Comparison of ENCODE assay signal across 8 mouse cellular contexts in the genomic region with DNA sequence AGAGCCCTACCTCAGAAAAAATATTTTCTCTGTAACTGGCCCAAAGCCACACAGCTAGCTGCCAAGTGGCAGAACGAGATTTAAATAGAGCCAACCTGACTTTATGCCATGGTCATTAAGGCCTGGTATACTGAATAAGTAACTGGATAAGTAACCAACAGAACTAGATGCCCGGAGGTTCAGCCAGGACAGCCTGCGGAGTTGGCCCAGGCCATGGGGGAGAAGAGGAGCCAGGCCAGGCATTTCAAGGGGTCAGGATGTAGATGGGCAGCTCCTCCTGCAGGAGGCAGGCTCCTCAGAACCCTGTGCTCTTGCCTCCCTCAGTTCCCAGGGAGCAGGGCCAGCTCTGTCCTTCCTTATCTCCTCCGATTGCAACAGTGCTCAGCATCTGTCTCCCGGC. TPM values are rescaled to one million over a fixed set of nuclear protein-coding genes. Genes with fewer than 3 reads are reported as not detected.
DNase-seq lines count a peak whose midpoint lies in the region; ATAC-seq and TF ChIP-seq lines count a peak whose summit lies in the region.
"Had no signal": no experiment of that assay in that cellular context is flagged by ENCODE, and none has a peak within 500 bp of the region (broad histone marks: within the 10 kb centered on the region; RNA-seq: fewer than 3 reads in every experiment).

No protein-coding gene starts in this region.

- intact Hi-C loops in gastrocnemius, postnatal 36 days (cut with DNase I), result no loop called here

- no peak for TF ChIP-seq EP300 in lung, postnatal 0 days (IDR thresholded peaks at IDR 0.05)

- H3K27ac ChIP-seq in heart, embryonic 10.5 days, result no peak overlapping the region
- no peak overlapping the region for H3K27ac ChIP-seq in lung, postnatal 0 days (ENCODE audit: low read length)

- no peak overlapping the region for H3K4me2 ChIP-seq in lung, postnatal 0 days (replicated peaks; ENCODE audit: low read depth, low read length)

- DNase-seq in heart, adult 11 months, result peak; percentile 90
- DNase-seq in heart, embryonic 10.5 days (ENCODE audit: low spot score), result no peak
- no peak for DNase-seq in lung, postnatal 0 days (ENCODE audit: low spot score)
- DNase-seq in lung, postnatal 10 days, result no peak
- peak; percentile 26 to 33 for DNase-seq in gastrocnemius, postnatal 36 days
- peak; percentile 68 for DNase-seq in testis, postnatal 10 days (ENCODE audit: low spot score)
- no peak for DNase-seq in natural killer cell, adult 2 months (ENCODE audit: low spot score in 2 of 2)

- 49% methylated on average over 5 of the region's 5 CpGs for WGBS in heart, embryonic 10.5 days
- WGBS in lung, postnatal 0 days, result 59% methylated on average over 5 of the region's 5 CpGs

- no peak for ATAC-seq in lung, postnatal 0 days

- peaks cover 17% of the 10 kb centered on the region for H3K4me1 ChIP-seq in heart, embryonic 10.5 days
- no peaks in the 10 kb centered on the region for H3K4me1 ChIP-seq in lung, postnatal 0 days (ENCODE audit: insufficient read depth, low read depth, low read length)

- no peaks in the 10 kb centered on the region for H3K36me3 ChIP-seq in heart, embryonic 10.5 days
- H3K36me3 ChIP-seq in lung, postnatal 0 days (ENCODE audit: insufficient read depth, low read length), result no peaks in the 10 kb centered on the region

- TF ChIP-seq CTCF in lung, postnatal 0 days (IDR thresholded peaks at IDR 0.05), result peak; percentile 30

- H3K4me3 ChIP-seq in heart, embryonic 10.5 days, result no peak overlapping the region
- H3K4me3 ChIP-seq in lung, postnatal 0 days (ENCODE audit: low read depth, low read length), result no peak overlapping the region

- H3K9me3 ChIP-seq in heart, embryonic 10.5 days, result no peaks in the 10 kb centered on the region
- H3K9me3 ChIP-seq in lung, postnatal 0 days (ENCODE audit: low read length), result no peaks in the 10 kb centered on the region

- no peak overlapping the region for H3K9ac ChIP-seq in lung, postnatal 0 days (replicated peaks; ENCODE audit: low read depth)

- peaks cover 26% of the 10 kb centered on the region for H3K27me3 ChIP-seq in heart, embryonic 10.5 days (ENCODE audit: insufficient read depth, poor library complexity, severe bottlenecking)
- no peaks in the 10 kb centered on the region for H3K27me3 ChIP-seq in lung, postnatal 0 days (replicated peaks; ENCODE audit: insufficient read depth, low read length)

RNA-seq across cellular contexts. Expression of gene Klhl36, which starts 6.4 kb away (rescaled TPM):
- 9.6 and 10.1 TPM in 2 replicates for polyA plus RNA-seq in heart, embryonic 10.5 days (2016; fragmentation: Nextera tagmentation; extraction: Ambion mirVana)
- polyA plus RNA-seq in lung, postnatal 0 days (2015; fragmentation: Nextera tagmentation; extraction: Ambion mirVana), result 11.4 and 11.6 TPM in 2 replicates
- total RNA-seq in gastrocnemius, postnatal 36 days (2021), result 1 to 10 TPM; 1.0 to 1.4 TPM

RNA-seq across cellular contexts. Expression of gene Cotl1, which starts 15.3 kb away (rescaled TPM):
- polyA plus RNA-seq in heart, embryonic 10.5 days (2016; fragmentation: Nextera tagmentation; extraction: Ambion mirVana), result 55.7 and 62.0 TPM in 2 replicates
- polyA plus RNA-seq in lung, postnatal 0 days (2015; fragmentation: Nextera tagmentation; extraction: Ambion mirVana), result 54.3 and 54.6 TPM in 2 replicates
- 1 to 10 TPM; 4.8 to 6.6 TPM for total RNA-seq in gastrocnemius, postnatal 36 days (2021)

RNA-seq across cellular contexts. Expression of gene Usp10, which starts 54.5 kb away (rescaled TPM):
- 155 and 187 TPM in 2 replicates for polyA plus RNA-seq in heart, embryonic 10.5 days (2016; fragmentation: Nextera tagmentation; extraction: Ambion mirVana)
- polyA plus RNA-seq in lung, postnatal 0 days (2015; fragmentation: Nextera tagmentation; extraction: Ambion mirVana), result 38.1 and 40.3 TPM in 2 replicates
- 10 to 100 TPM; 51.0 to 57.1 TPM for total RNA-seq in gastrocnemius, postnatal 36 days (2021)

RNA-seq across cellular contexts. Expression of gene Gm20388, which starts 55.0 kb away (rescaled TPM):
- 1.4 and 4.5 TPM in 2 replicates for polyA plus RNA-seq in heart, embryonic 10.5 days (2016; fragmentation: Nextera tagmentation; extraction: Ambion mirVana)
- polyA plus RNA-seq in lung, postnatal 0 days (2015; fragmentation: Nextera tagmentation; extraction: Ambion mirVana), result not detected in 2 replicates
- 1 to 10 TPM; 6.8 to 7.8 TPM for total RNA-seq in gastrocnemius, postnatal 36 days (2021)
- polyA plus RNA-seq: limb, embryonic 11.5 days had no signal

Comparison
In these comparisons a context has a peak if more than half of its experiments do, and no peak if none do; other contexts are left out.
1. DNase-seq: peak in heart, adult 11 months (single experiment), gastrocnemius, postnatal 36 days (2 of 2) and testis, postnatal 10 days (single experiment); none in heart, embryonic 10.5 days (single experiment), lung, postnatal 0 days (single experiment), lung, postnatal 10 days (single experiment) and natural killer cell, adult 2 months (0 of 2).